Mouse (Mus musculus) erythroid progenitor cell, adult 5-6 weeks (primary cell): ENCODE data around the gene Usp7. TPM values are rescaled to one million over a fixed set of nuclear protein-coding genes. Genes with fewer than 3 reads are reported as not detected.

Experiments
- ATAC-seq: replicated peaks from 2 replicates; pipeline ENCODE4 v1.8.0; 2016; ENCODE audit warnings: moderate number of reproducible peaks, mild to moderate bottlenecking, moderate TSS enrichment, inconsistent platforms; ENCODE audit not compliant: poor library complexity, low FRiP score, severe bottlenecking
- total RNA-seq, 2 experiments: library from RNA; stranded (forward) in 1 of 2; stranded (reverse) in 1 of 2; fragments of 150-400 nt in 1 of 2; fragments of 186-747, 209-891 nt in 1 of 2; gene quantifications; 2 replicates each; pipeline versions ENCODE4 v1.2.3 to v1.2.4; 2015 to 2017; ENCODE audit warnings: low replicate concordance in 2 of 2

Gene Usp7
- total RNA-seq (2015; ENCODE audit: low replicate concordance): 742 and 897 TPM in 2 replicates
- total RNA-seq (2017; ENCODE audit: low replicate concordance): 1,089 and 1,449 TPM in 2 replicates

DNA sequence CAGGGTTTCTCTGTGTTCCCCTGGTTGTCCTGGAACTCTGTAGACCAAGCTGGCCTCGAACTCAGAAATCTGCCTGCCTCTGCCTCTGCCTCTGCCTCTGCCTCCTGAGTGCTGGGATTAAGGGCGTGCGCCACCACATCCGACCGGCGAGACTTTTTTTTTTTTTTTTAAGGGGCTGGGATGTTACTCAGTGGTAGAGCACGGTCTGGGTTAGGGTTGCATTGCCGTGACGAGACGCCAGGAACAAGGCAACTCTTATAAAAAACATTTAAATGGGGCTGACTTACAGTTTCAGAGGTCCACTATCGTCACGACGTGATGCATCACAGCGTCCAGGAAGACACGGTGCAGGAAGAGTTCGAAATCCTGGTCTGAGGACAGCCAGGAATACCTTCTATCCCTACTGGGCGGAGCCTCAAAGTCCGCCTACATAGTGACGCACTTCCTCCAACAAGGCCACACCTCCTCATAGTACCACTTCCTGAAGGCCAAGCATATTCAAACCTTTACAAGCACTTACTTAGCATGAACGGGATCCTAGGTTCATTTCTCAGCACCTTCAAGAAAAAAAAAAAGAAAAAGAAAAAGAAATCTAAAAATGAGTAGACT, at the start of gene Usp7:
Gene Usp7, minus strand, starts transcription at position 360 of the 609 bp plus-strand sequence.
- no peak for ATAC-seq

DNA sequence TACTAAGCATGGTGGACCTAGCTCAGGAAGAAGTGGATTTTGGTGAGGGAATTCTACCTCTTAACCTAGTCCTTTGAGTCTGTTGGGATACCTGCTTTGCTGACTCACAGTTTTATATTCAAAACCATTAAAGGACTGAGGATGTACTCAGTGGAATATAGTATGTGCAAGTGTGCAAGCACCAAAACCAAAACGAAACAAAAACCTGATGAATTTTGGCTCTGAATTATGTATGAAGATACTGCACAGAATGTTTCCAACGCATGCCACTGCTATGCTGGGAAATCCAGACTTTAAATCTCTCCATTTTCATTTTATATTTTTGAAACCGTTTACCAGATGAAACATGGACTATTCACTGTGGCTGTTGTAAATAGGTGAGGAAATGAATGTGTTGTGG, 48.4 kb upstream of the Usp7 start:
- no peak for ATAC-seq

GRCm38 (mm10) chr16:8838921-8839320, 46.8 kb upstream of the Usp7 start:
- no peak for ATAC-seq

GRCm38 (mm10) chr16:8837595-8837994, 45.5 kb upstream of the Usp7 start:
- ATAC-seq: no peak

- ATAC-seq: no peak
Observed at GRCm38 (mm10) chr16:8836876-8837275, 44.8 kb upstream of the Usp7 start.

GRCm38 (mm10) chr16:8831241-8831640, 39.1 kb upstream of the Usp7 start:
- ATAC-seq: peak; percentile 22; the same call in 1 of the 2 replicates

DNA sequence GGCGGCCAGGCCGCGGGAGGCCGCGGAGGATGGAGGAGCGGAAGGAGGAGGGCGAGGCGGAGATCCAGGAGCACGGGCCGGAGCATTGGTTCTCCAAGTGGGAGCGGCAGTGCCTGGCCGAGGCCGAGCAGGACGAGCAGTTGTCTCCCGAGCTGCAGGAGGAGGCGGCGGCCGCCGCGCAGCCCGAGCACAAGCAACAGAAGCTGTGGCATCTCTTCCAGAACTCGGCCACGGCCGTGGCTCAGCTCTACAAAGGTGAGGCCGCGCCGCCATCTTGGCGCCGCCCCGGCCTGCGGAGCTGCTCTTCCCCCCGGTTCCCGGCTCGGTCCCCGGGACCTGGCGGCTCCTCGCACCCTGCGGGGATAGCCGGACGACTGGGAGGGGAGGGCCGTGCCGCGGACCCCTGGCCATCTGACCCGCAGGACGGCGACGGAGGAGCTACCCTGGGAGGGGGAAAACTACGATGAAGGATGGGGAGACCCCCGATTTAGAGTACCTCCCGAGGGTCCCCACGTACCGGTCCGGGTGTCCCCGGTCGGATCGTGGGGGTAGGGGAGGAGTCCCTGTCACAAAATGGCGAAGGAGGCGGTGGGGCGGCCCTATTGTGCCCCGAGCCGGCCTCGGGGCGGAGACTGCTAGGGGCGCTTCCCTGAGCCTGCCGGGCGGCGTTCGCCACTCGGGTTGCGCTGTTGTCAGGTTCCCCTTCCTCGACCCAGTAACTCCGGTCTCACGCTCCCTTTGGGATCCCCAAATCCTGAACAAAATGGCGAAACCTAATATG, 38.5 kb upstream of the Usp7 start:
- peak; percentile 56 for ATAC-seq

GRCm38 (mm10) chr16:8829564-8830359, 37.7 kb upstream of the Usp7 start, which contains the start of gene 1810013L24Rik:
1810013L24Rik (plus strand) TSS chr16:8830100.
- ATAC-seq: peak; percentile 94

- ATAC-seq: peak; percentile 57
Observed at GRCm38 (mm10) chr16:8828636-8829563, 36.8 kb upstream of the Usp7 start.

- no peak for ATAC-seq
Observed at GRCm38 (mm10) chr16:8827366-8827765, 35.3 kb upstream of the Usp7 start.

DNA sequence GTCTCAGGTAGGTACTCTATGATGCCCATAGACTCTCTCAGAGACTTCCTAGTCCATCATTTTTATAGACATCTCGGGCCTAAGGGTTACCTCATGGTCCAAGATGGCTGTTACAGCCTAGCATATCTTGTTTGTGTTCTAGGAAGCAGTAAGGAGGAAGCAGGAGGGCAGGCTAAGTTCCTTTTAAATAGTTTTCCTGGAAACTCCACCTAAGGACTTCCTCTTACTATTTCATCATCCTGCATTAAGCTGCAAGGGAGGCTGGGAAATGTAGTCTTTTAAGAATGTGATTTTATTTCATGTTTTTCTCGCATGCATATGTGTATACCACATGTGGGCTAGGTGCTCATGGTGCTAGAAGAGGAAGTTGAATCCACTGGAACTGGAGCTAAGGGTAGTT, 31.6 kb upstream of the Usp7 start:
- ATAC-seq: peak; percentile 83

GRCm38 (mm10) chr16:8822586-8822985, 30.5 kb upstream of the Usp7 start:
- no peak for ATAC-seq

DNA sequence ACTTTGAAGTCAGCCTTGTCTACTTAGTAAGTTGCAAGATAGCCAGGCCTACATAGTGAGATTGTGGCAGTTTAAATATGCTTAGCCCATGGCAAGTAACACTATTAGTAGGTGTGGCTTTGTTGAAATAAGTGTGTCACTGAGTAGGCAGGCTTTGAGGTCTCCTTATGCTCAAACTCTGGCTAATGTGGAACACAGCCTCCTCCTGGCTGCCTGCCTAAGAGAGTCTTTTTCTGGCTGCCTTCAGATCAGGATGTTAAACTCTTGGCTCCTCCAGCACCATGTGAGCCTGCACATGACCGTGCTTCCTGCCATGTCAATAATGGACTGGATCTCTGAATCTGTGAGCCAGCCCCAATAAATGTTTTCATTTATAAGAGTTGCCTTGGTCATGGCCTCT, 29.3 kb upstream of the Usp7 start:
- no peak for ATAC-seq

DNA sequence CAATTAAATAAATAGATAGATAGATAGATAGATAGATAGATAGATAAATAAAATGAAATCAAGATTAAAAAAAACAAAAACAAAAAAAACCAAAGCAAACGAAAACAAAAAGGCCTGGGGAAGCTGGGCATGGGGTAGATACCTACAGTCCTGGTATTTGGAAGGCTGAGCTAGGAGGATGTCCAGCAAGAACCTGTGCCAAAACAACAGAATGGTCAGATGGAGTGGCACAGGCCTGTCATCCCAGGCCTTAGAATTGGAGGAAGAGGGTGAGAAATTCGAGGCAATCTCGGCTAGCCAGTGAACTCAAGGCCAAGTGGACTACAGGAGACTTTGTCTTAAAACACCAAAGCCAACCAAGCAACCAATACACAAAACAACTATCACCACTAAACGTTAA, 25.8 kb upstream of the Usp7 start:
- ATAC-seq: no peak

GRCm38 (mm10) chr16:8810399-8811127, 18.5 kb upstream of the Usp7 start:
- ATAC-seq: peak; percentile 96

DNA sequence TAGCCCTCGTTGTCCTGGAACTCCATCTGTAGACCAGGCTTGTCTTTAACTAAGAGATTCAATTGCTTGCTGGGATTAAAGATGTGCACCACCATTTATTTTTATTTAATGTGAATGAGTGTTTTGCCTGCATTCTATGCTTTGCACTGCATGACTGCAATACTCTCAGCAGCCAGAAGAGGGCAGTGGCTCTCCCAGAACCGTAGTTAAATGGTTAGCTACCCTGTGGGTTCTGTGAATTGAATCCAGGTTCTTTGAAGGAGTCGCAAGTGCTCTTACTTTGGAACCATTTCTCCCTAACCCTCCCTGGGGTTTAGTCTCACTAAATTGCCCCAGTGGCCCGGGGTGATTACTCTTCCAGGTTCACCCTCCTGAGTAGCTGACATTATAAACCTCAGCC, 14.6 kb upstream of the Usp7 start:
- no peak; the same call in 1 of the 2 replicates for ATAC-seq

GRCm38 (mm10) chr16:8795906-8796305, 3.8 kb upstream of the Usp7 start:
- no peak for ATAC-seq

DNA sequence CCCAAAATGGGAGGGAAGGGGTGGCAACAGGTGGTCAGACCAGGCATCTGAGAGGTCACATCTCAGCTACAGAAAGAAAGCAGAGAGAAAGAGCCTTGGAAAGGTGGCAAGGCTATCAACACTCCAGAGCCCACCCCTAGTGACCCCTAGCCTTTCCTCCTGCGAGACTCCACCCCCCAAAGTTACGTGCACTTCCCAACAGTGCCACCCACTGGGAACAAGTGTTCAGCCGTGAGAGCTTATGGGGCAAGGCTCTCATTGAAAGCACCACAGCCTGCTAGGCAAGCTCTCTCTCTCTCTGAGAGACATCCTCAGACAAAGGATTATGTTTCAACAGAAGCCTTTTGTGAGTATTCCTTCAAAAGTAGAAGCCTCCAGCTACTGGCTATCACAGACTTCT, 2.8 kb upstream of the Usp7 start:
- no peak for ATAC-seq

- ATAC-seq: no peak
Observed at GRCm38 (mm10) chr16:8790886-8791285, 1.2 kb downstream of the Usp7 start.
